Mouse (Mus musculus) forebrain, embryonic 13.5 days (tissue): ENCODE results near the gene Saxo2. TPM values are rescaled to one million over a fixed set of nuclear protein-coding genes. Genes with fewer than 3 reads are reported as not detected.

Source experiments
- ATAC-seq: fragments of 200-750 bp; cut with Nextera tagmentation; 2 replicates; pipeline ENCODE4 v1.8.0; 2017
- H3K27ac ChIP-seq: fragments of 300-500 bp; sonication (generic); 2 replicates; pipeline ENCODE4 v1.5.1; 2015; ENCODE audit warnings: inconsistent platforms, mild to moderate bottlenecking, moderate library complexity
- H3K27me3 ChIP-seq: fragments of 300-500 bp; sonication (generic); 2 replicates; pipeline ENCODE4 v1.6.1; 2015; ENCODE audit warnings: mild to moderate bottlenecking, inconsistent platforms
- H3K36me3 ChIP-seq: fragments of 300-500 bp; sonication (generic); 2 replicates; pipeline ENCODE4 v1.6.1; 2015; ENCODE audit warnings: mild to moderate bottlenecking, inconsistent platforms; ENCODE audit not compliant: poor library complexity, severe bottlenecking
- H3K4me1 ChIP-seq: fragments of 300-500 bp; sonication (generic); 2 replicates; pipeline ENCODE4 v1.6.1; 2015; ENCODE audit warnings: inconsistent platforms
- H3K4me2 ChIP-seq: fragments of 300-500 bp; sonication (generic); 2 replicates; pipeline ENCODE4 v1.6.1; 2015; ENCODE audit warnings: inconsistent platforms, mild to moderate bottlenecking, moderate library complexity
- H3K4me3 ChIP-seq: fragments of 300-500 bp; sonication (generic); 2 replicates; pipeline ENCODE4 v1.5.1; 2015; ENCODE audit warnings: mild to moderate bottlenecking, inconsistent platforms
- H3K9ac ChIP-seq: fragments of 300-500 bp; sonication (generic); 2 replicates; pipeline ENCODE4 v1.6.1; 2015; ENCODE audit warnings: mild to moderate bottlenecking, inconsistent platforms
- H3K9me3 ChIP-seq: fragments of 300-500 bp; sonication (generic); replicated peaks from 2 replicates; pipeline ENCODE4 v1.6.1; 2016; ENCODE audit warnings: inconsistent platforms
- WGBS: fragments of 180-500 bp; shearing (Covaris S2); methylation state at CpG from one replicate; pipeline ENCODE4 v1.1.7; 2015; 5-methylcytosine and 5-hydroxymethylcytosine counted together
- polyA plus RNA-seq: library from polyadenylated mRNA; unstranded; fragments of >200 nt; fragmentation: Nextera tagmentation; extraction: Ambion mirVana; gene quantifications from 2 replicates; pipeline ENCODE4 v1.2.1, GENCODE M21; 2015

Gene Saxo2
- polyA plus RNA-seq, 1 experiment from 2014 or later, result 14.2 TPM

GRCm38 (mm10) chr7:82609629-82610028 lies 38.7 kb downstream of the Saxo2 start:
- WGBS, result 65% methylated on average over 3 of the region's 3 CpGs
- Histone ChIP-seq H3K9me3 (no peaks in the 10 kb centered on the region), H3K4me1 (no peaks in the 10 kb centered on the region), H3K27ac (no peak overlapping the region), H3K27me3 (no peaks in the 10 kb centered on the region), H3K4me2 (no peak overlapping the region), H3K9ac (no peak overlapping the region), H3K4me3 (no peak overlapping the region), H3K36me3 (no peaks in the 10 kb centered on the region)
- no peak for ATAC-seq

GRCm38 (mm10) chr7:82605425-82605824 lies 42.9 kb downstream of the Saxo2 start:
- Histone ChIP-seq H3K27me3 (no peaks in the 10 kb centered on the region), H3K27ac (no peak overlapping the region), H3K4me2 (no peak overlapping the region), H3K36me3 (no peaks in the 10 kb centered on the region), H3K4me3 (no peak overlapping the region), H3K9me3 (no peaks in the 10 kb centered on the region), H3K4me1 (no peaks in the 10 kb centered on the region), H3K9ac (no peak overlapping the region)
- 83% methylated on average over 6 of the region's 6 CpGs for WGBS
- no peak for ATAC-seq

GRCm38 (mm10) chr7:82602008-82602407 lies 46.3 kb downstream of the Saxo2 start:
- ATAC-seq, result no peak
- H3K27me3 ChIP-seq, result no peaks in the 10 kb centered on the region
- no peaks in the 10 kb centered on the region for H3K36me3 ChIP-seq
- H3K4me2 ChIP-seq, result no peak overlapping the region
- no peaks in the 10 kb centered on the region for H3K4me1 ChIP-seq
- H3K4me3 ChIP-seq, result no peak overlapping the region
- H3K9me3 ChIP-seq, result no peaks in the 10 kb centered on the region
- 87% methylated on average over 4 of the region's 4 CpGs for WGBS
- no peak overlapping the region for H3K27ac ChIP-seq
- no peak overlapping the region for H3K9ac ChIP-seq

DNA sequence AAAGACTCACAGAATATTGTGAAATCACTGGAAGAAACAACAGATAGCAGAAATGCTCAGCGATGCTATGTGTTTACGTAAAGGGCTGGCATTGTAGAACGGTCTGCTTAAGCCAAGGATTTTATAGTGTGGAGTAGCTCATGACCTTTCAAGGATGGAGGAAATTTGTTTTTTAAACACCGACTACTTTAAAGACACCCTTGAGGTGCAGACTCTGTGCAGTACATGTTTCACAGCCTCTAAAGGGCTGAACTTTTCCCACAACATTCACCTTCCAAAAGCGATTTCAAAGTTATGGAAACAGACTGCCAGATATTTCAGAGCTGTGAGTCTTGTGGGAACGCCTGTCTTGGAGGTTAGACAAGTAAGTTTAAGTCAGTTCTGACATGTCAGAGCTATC lies 57.4 kb downstream of the Saxo2 start:
- WGBS, result 89% methylated on average over 6 of the region's 6 CpGs

More for the DNA sequence above, 57.4 kb downstream of the Saxo2 start:
- Histone ChIP-seq H3K4me2 (no peak overlapping the region), H3K4me1 (no peaks in the 10 kb centered on the region), H3K27me3 (no peaks in the 10 kb centered on the region), H3K9me3 (no peaks in the 10 kb centered on the region), H3K9ac (no peak overlapping the region), H3K27ac (no peak overlapping the region), H3K4me3 (no peak overlapping the region), H3K36me3 (no peaks in the 10 kb centered on the region)
- ATAC-seq, result no peak

Other genes starting within 250 kb of the Saxo2 start
- gene Efl1, start 86 bp upstream of the Saxo2 start, polyA plus RNA-seq, result 21.1 and 22.1 TPM in 2 replicates
- gene Mex3b, start 218.8 kb upstream of the Saxo2 start, polyA plus RNA-seq, result 42.2 and 45.8 TPM in 2 replicates